Mouse (Mus musculus): ENCODE measurements around the gene Kansl1l. TPM values are rescaled to one million over a fixed set of nuclear protein-coding genes. Genes with fewer than 3 reads are reported as not detected.

The Kansl1l gene
- polyA plus RNA-seq, 1 experiment from 2014 or later, result 12.1 TPM

DNA sequence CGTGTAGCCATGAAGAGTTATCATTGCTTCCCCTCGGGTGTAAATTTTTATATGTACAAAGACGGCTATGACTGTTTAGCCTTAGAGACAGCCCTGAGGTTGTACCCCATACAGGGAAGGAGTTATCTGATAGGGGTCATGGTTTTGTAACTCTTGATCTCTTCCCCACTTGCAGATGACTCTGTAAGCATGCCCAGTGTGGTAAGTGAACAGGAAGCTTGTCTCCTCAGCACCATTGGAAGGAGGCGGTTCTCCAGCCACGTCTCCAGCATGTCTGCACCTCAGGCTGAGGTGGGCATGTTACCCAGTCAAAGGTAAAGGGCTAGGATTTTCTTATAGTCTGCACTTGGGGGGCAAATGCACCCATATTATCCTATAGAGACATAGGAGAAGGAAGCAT is 134.4 kb downstream of the Kansl1l start:
- no peaks in the 10 kb centered on the region for H3K36me3 ChIP-seq
- no peak for ATAC-seq

GRCm38 (mm10) chr1:66678662-66679061 is 138.7 kb downstream of the Kansl1l start:
- H3K9me3 ChIP-seq, result no peaks in the 10 kb centered on the region
- no peak overlapping the region for H3K4me3 ChIP-seq (replicated peaks)
- ATAC-seq, result no peak
- no peak overlapping the region for H3K4me2 ChIP-seq (replicated peaks)
- H3K36me3 ChIP-seq, result no peaks in the 10 kb centered on the region
- H3K27me3 ChIP-seq (replicated peaks), result no peaks in the 10 kb centered on the region
- no peak overlapping the region for H3K9ac ChIP-seq
- H3K4me1 ChIP-seq (replicated peaks), result no peaks in the 10 kb centered on the region
- H3K27ac ChIP-seq, result no peak overlapping the region
- 44% methylated on average over 2 of the region's 2 CpGs for WGBS

More for the DNA sequence above, 134.4 kb downstream of the Kansl1l start:
- H3K27me3 ChIP-seq (replicated peaks), result no peaks in the 10 kb centered on the region
- H3K4me2 ChIP-seq (replicated peaks), result no peak overlapping the region
- no peak overlapping the region for H3K4me3 ChIP-seq (replicated peaks)
- 79% methylated on average over 5 of the region's 5 CpGs for WGBS
- no peaks in the 10 kb centered on the region for H3K4me1 ChIP-seq (replicated peaks)
- no peaks in the 10 kb centered on the region for H3K9me3 ChIP-seq
- no peak overlapping the region for H3K27ac ChIP-seq
- no peak overlapping the region for H3K9ac ChIP-seq

DNA sequence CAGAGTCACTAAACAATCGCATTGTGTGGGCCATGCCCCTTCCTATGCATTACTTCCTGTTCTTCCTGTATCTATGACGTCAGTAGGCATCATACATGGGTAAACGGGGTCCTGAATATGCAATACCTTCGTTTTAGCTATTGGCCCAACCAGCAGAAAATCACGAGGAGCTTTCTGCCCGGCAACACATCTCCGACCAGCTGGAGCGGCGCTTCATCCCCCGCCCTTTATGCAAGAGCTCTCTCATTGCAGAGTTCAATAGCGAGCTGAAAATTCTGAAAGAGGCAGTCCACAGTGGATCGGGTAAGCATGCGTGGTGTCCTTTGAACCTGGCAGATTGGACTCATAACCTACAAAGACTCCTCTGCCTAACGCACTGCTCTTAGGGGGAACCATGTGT is 139.4 kb downstream of the Kansl1l start:
- no peak overlapping the region for H3K27ac ChIP-seq
- H3K36me3 ChIP-seq, result no peaks in the 10 kb centered on the region
- no peaks in the 10 kb centered on the region for H3K27me3 ChIP-seq (replicated peaks)
- H3K4me3 ChIP-seq (replicated peaks), result no peak overlapping the region
- 81% methylated on average over 14 of the region's 14 CpGs for WGBS
- no peaks in the 10 kb centered on the region for H3K4me1 ChIP-seq (replicated peaks)
- H3K9me3 ChIP-seq, result no peaks in the 10 kb centered on the region
- no peak overlapping the region for H3K4me2 ChIP-seq (replicated peaks)
- no peak overlapping the region for H3K9ac ChIP-seq
- ATAC-seq, result no peak

DNA sequence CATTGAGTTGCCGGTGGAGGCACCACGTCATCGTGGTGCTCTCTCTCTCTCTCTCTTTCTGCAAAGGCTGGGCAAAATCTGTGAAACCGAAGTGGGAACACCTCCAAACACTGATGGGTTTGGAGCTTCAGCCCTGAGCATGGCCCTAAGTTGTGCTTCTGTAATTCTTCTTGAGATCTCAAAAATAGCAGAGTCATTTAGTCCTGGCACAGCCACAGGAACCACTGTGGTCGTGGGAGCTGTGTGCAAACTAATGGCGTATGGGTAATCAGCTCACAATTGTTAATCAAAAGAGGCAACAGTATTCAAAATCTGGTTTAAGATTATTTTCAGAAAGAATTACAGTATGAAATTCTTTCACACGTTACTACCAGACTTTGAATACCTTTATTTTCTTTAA is 144.6 kb downstream of the Kansl1l start:
- Histone ChIP-seq H3K36me3 (no peaks in the 10 kb centered on the region), H3K27ac (no peak overlapping the region), H3K9ac (no peak overlapping the region), H3K27me3 (replicated peaks) (no peaks in the 10 kb centered on the region), H3K4me1 (replicated peaks) (no peaks in the 10 kb centered on the region), H3K4me3 (replicated peaks) (no peak overlapping the region), H3K4me2 (replicated peaks) (no peak overlapping the region), H3K9me3 (no peaks in the 10 kb centered on the region)
- ATAC-seq, result no peak
- 85% methylated on average over 7 of the region's 7 CpGs for WGBS

DNA sequence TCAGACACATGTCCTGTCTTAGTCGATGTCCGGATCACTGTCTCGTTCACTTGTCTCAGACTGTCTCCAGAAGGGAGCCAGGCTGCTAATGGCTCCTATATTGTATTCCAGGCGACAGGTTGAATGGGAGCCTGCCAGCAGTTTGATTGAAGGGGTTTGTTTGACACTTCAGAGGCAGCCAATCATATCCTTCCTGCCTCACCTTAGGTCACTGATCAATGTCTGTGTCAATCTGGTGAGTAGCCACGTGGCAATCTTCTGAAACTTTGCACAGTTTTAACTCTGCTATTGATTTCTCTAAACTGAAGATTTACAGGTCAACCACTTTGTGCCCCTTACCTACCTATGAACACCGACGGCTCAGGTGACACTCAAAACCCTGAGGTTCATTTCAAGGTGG is 145.9 kb downstream of the Kansl1l start:
- 69% methylated on average over 7 of the region's 7 CpGs for WGBS
- Histone ChIP-seq H3K9ac (no peak overlapping the region), H3K9me3 (no peaks in the 10 kb centered on the region), H3K27ac (no peak overlapping the region), H3K4me1 (replicated peaks) (no peaks in the 10 kb centered on the region), H3K4me3 (replicated peaks) (no peak overlapping the region), H3K27me3 (replicated peaks) (no peaks in the 10 kb centered on the region), H3K4me2 (replicated peaks) (no peak overlapping the region), H3K36me3 (no peaks in the 10 kb centered on the region)
- no peak for ATAC-seq

Other genes starting within 250 kb of the Kansl1l start
- gene Rpe, start 116.7 kb downstream of the Kansl1l start, polyA plus RNA-seq (2015; fragmentation: Nextera tagmentation; extraction: Ambion mirVana), result 60.4 and 64.6 TPM in 2 replicates
- 227 and 229 TPM in 2 replicates for gene Acadl, start 45.7 kb upstream of the Kansl1l start, polyA plus RNA-seq (2015; fragmentation: Nextera tagmentation; extraction: Ambion mirVana)
- gene Myl1, start 127.8 kb upstream of the Kansl1l start, polyA plus RNA-seq (2015; fragmentation: Nextera tagmentation; extraction: Ambion mirVana), result 9.3 and 18.1 TPM in 2 replicates
- gene Lancl1, start 221.3 kb upstream of the Kansl1l start, polyA plus RNA-seq (2015; fragmentation: Nextera tagmentation; extraction: Ambion mirVana), result 68.5 and 71.6 TPM in 2 replicates

Data from intestine, embryonic 15.5 days (tissue).